Mouse (Mus musculus) ES-Bruce4 (cell line): ENCODE results near the gene Relt.

Experiments
- CTCF ChIP-seq: IDR thresholded peaks from one replicate; pipeline ENCODE4 v1.8.1; 2011; ENCODE audit warnings: low read depth, low read length
- POLR2A ChIP-seq: IDR thresholded peaks from one replicate; pipeline ENCODE4 v1.8.1; 2011; ENCODE audit warnings: low read length; ENCODE audit not compliant: insufficient read depth

DNA sequence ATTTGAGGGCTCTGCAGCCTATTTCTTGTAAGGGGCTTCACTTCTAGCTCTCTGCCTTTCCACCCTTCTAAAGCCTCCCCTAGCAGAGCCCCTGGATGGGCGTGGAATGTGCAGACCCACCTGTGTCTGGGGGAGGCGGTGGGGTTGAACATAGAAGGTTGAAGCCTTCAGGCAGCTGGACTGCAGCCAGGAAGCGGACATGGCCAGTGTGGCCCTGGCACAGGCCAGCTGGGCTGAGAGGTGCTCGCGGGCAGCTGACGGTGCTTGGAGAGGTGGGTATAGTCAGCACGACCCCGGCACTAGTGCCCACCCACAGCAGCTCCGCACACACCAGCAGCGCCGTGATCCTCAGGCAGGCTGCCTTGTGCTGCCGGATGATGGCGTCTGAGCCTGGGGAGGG, 13.0 kb upstream of the Relt start:
- TF ChIP-seq CTCF (no peak), POLR2A (no peak)
